Mouse (Mus musculus) forebrain, embryonic 11.5 days (tissue): Measurements from ENCODE around the gene Prss53. TPM values are rescaled to one million over a fixed set of nuclear protein-coding genes. Genes with fewer than 3 reads are reported as not detected.

ENCODE experiments used
- ATAC-seq: fragments of 200-750 bp; cut with Nextera tagmentation; replicated peaks from 2 replicates; pipeline ENCODE4 v1.8.0; 2017; ENCODE audit warnings: moderate TSS enrichment; ENCODE audit not compliant: low FRiP score
- DNase-seq: peaks from one replicate; pipeline ENCODE4 v3.0.0-alpha.2; 2017; ENCODE audit warnings: low spot score
- H3K27ac ChIP-seq: fragments of 300-500 bp; sonication (generic); 2 replicates; pipeline ENCODE4 v1.5.1; 2014; ENCODE audit warnings: low read depth, low read length
- H3K27me3 ChIP-seq: fragments of 300-500 bp; sonication (generic); 2 replicates; pipeline ENCODE4 v1.6.1; 2014; ENCODE audit warnings: mild to moderate bottlenecking, low read length, mixed read lengths; ENCODE audit not compliant: control insufficient read depth, insufficient read depth
- H3K36me3 ChIP-seq: fragments of 300-500 bp; sonication (generic); 2 replicates; pipeline ENCODE4 v1.6.1; 2014; ENCODE audit warnings: mild to moderate bottlenecking, low read length, moderate library complexity, mixed read lengths; ENCODE audit not compliant: control insufficient read depth, insufficient read depth
- H3K4me1 ChIP-seq: fragments of 300-500 bp; sonication (generic); replicated peaks from 2 replicates; pipeline ENCODE4 v1.6.1; 2014; ENCODE audit warnings: low read length, mixed read lengths; ENCODE audit not compliant: control insufficient read depth, insufficient read depth
- H3K4me2 ChIP-seq: fragments of 300-500 bp; sonication (generic); 2 replicates; pipeline ENCODE4 v1.6.1; 2014; ENCODE audit warnings: low read depth, mild to moderate bottlenecking, low read length, moderate library complexity, mixed read lengths; ENCODE audit not compliant: severe bottlenecking
- H3K4me3 ChIP-seq: fragments of 300-500 bp; sonication (generic); 2 replicates; pipeline ENCODE4 v1.5.1; 2014; ENCODE audit warnings: low read depth, low read length
- H3K9ac ChIP-seq: fragments of 300-500 bp; sonication (generic); 2 replicates; pipeline ENCODE4 v1.6.1; 2014; ENCODE audit warnings: low read length
- H3K9me3 ChIP-seq: fragments of 300-500 bp; sonication (generic); 2 replicates; pipeline ENCODE4 v1.6.1; 2016; ENCODE audit warnings: low read length, mixed read lengths; ENCODE audit not compliant: control insufficient read depth
- WGBS: fragments of 180-500 bp; shearing (Covaris S2); extraction: QIAGEN DNeasy Blood & Tissue Kit; methylation state at CpG from one replicate; pipeline ENCODE4 v1.1.7; 2014; 5-methylcytosine and 5-hydroxymethylcytosine counted together
- polyA plus RNA-seq: library from polyadenylated mRNA; unstranded; fragments of >200 nt; fragmentation: Nextera tagmentation; extraction: Ambion mirVana; gene quantifications from 2 replicates; pipeline ENCODE4 v1.2.1, GENCODE M21; 2014

Gene Prss53
- polyA plus RNA-seq, 1 experiment from 2014 or later = 0.56 TPM

GRCm38 (mm10) chr7:127876467-127877348 is 14.1 kb downstream of the Prss53 start, which contains the start of gene Zfp668:
TSS of gene Zfp668 (minus strand) at chr7:127876828.
- Histone ChIP-seq H3K4me1 (peaks cover 13% of the 10 kb centered on the region; the same call in 1 of the 2 replicates), H3K9ac (peak within 1 kb of the TSS; percentile 93), H3K36me3 (peaks cover 25% of the 10 kb centered on the region), H3K27me3 (no peaks in the 10 kb centered on the region), H3K9me3 (no peaks in the 10 kb centered on the region), H3K27ac (peak within 1 kb of the TSS; percentile 97), H3K4me2 (peak within 1 kb of the TSS; percentile 87), H3K4me3 (peak within 1 kb of the TSS; percentile 95)
- under 1% methylated on average over 60 of the region's 60 CpGs for WGBS
- ATAC-seq (peak; percentile 64), DNase-seq (peak; percentile 94)

GRCm38 (mm10) chr7:127876041-127876466 is 14.7 kb downstream of the Prss53 start, which contains the start of gene Zfp646:
TSS of gene Zfp646 (plus strand) at chr7:127876221.
- 0% methylated on average over 41 of the region's 41 CpGs for WGBS
- peak within 1 kb of the TSS; percentile 97 for H3K27ac ChIP-seq
- peak within 1 kb of the TSS; percentile 95 for H3K4me3 ChIP-seq
- H3K9ac ChIP-seq = peak within 1 kb of the TSS; percentile 93
- peaks cover 18% of the 10 kb centered on the region for H3K36me3 ChIP-seq
- peak within 1 kb of the TSS; percentile 87 for H3K4me2 ChIP-seq
- ATAC-seq (peak; percentile 86), DNase-seq (peak; percentile 95)
- H3K9me3 ChIP-seq = no peaks in the 10 kb centered on the region
- peaks cover 13% of the 10 kb centered on the region; the same call in 1 of the 2 replicates for H3K4me1 ChIP-seq
- H3K27me3 ChIP-seq = no peaks in the 10 kb centered on the region

- Histone ChIP-seq H3K27ac (peak overlapping the region; percentile 97), H3K36me3 (peaks cover 16% of the 10 kb centered on the region), H3K9me3 (no peaks in the 10 kb centered on the region), H3K4me2 (peak overlapping the region; percentile 87; the same call in 1 of the 2 replicates), H3K27me3 (no peaks in the 10 kb centered on the region), H3K9ac (peak overlapping the region; percentile 93), H3K4me1 (peaks cover 13% of the 10 kb centered on the region; the same call in 1 of the 2 replicates), H3K4me3 (peak overlapping the region; percentile 95)
- under 1% methylated on average over 43 of the region's 43 CpGs for WGBS
- peak; percentile 95 for ATAC-seq
- peak; percentile 99 for DNase-seq
Measured at GRCm38 (mm10) chr7:127875627-127876001, 15.2 kb downstream of the Prss53 start.

GRCm38 (mm10) chr7:127874812-127875626 is 15.8 kb downstream of the Prss53 start:
- peak; percentile 9; the same call in 1 of the 2 replicates for ATAC-seq
- no peaks in the 10 kb centered on the region for H3K27me3 ChIP-seq
- 4% methylated on average over 20 of the region's 20 CpGs for WGBS
- no peak for DNase-seq
- H3K36me3 ChIP-seq = peaks cover 16% of the 10 kb centered on the region
- peak overlapping the region; percentile 93 for H3K9ac ChIP-seq
- peaks cover 13% of the 10 kb centered on the region; the same call in 1 of the 2 replicates for H3K4me1 ChIP-seq
- H3K4me3 ChIP-seq = peak overlapping the region; percentile 95
- peak overlapping the region; percentile 70 for H3K4me2 ChIP-seq
- peak overlapping the region; percentile 97 for H3K27ac ChIP-seq
- H3K9me3 ChIP-seq = no peaks in the 10 kb centered on the region

- Histone ChIP-seq H3K36me3 (peaks cover 11% of the 10 kb centered on the region; the same call in 1 of the 2 replicates), H3K4me3 (no peak overlapping the region), H3K4me2 (no peak overlapping the region), H3K9ac (no peak overlapping the region), H3K27me3 (no peaks in the 10 kb centered on the region), H3K27ac (no peak overlapping the region), H3K9me3 (no peaks in the 10 kb centered on the region), H3K4me1 (peaks cover 7% of the 10 kb centered on the region; the same call in 1 of the 2 replicates)
- DNase-seq (no peak), ATAC-seq (no peak)
- 87% methylated on average over 5 of the region's 5 CpGs for WGBS
Measured at GRCm38 (mm10) chr7:127870136-127870821, 20.5 kb downstream of the Prss53 start.

- H3K9ac ChIP-seq = no peak overlapping the region
- H3K4me3 ChIP-seq = no peak overlapping the region
- no peaks in the 10 kb centered on the region for H3K27me3 ChIP-seq
- H3K9me3 ChIP-seq = no peaks in the 10 kb centered on the region
- H3K36me3 ChIP-seq = peaks cover 11% of the 10 kb centered on the region; the same call in 1 of the 2 replicates
- no peak for DNase-seq
- H3K4me1 ChIP-seq = peaks cover 4% of the 10 kb centered on the region; the same call in 1 of the 2 replicates
- H3K27ac ChIP-seq = no peak overlapping the region
- WGBS = 78% methylated on average over 3 of the region's 3 CpGs
- H3K4me2 ChIP-seq = no peak overlapping the region
- ATAC-seq = no peak
Measured at GRCm38 (mm10) chr7:127869149-127869810, 21.5 kb downstream of the Prss53 start.

- ATAC-seq = no peak
- Histone ChIP-seq H3K27me3 (no peaks in the 10 kb centered on the region), H3K36me3 (peaks cover 11% of the 10 kb centered on the region; the same call in 1 of the 2 replicates), H3K27ac (no peak overlapping the region), H3K4me1 (no peaks in the 10 kb centered on the region), H3K4me3 (no peak overlapping the region), H3K4me2 (no peak overlapping the region), H3K9ac (no peak overlapping the region), H3K9me3 (no peaks in the 10 kb centered on the region)
- WGBS = 96% methylated on average over 18 of the region's 18 CpGs
- no peak for DNase-seq
Measured at GRCm38 (mm10) chr7:127867641-127868040, 23.1 kb downstream of the Prss53 start.
